Mouse (Mus musculus): ENCODE data around the gene Cfap61. TPM values are rescaled to one million over a fixed set of nuclear protein-coding genes. Genes with fewer than 3 reads are reported as not detected.
A peak's percentile ranks its signal among the peaks of the same experiment; 100 is the strongest.

The Cfap61 gene
- polyA plus RNA-seq, 1 experiment from 2014 or later: 0.78 TPM

- H3K36me3 ChIP-seq (replicated peaks): no peaks in the 10 kb centered on the region
- H3K4me1 ChIP-seq: peaks cover 21% of the 10 kb centered on the region
- no peak for DNase-seq (ENCODE audit: extremely low spot score, low spot score)
- H3K27ac ChIP-seq: no peak overlapping the region
- H3K4me3 ChIP-seq: no peak overlapping the region
- H3K27me3 ChIP-seq (ENCODE audit: poor library complexity, severe bottlenecking): peaks cover 38% of the 10 kb centered on the region
- WGBS: 14% methylated on average over 4 of the region's 4 CpGs
- H3K9me3 ChIP-seq: no peaks in the 10 kb centered on the region
Observed at GRCm38 (mm10) chr2:145957450-145957849, 22.9 kb downstream of the Cfap61 start.

- Histone ChIP-seq H3K4me3 (no peak overlapping the region), H3K27me3 (ENCODE audit: poor library complexity, severe bottlenecking) (peaks cover 33% of the 10 kb centered on the region), H3K4me1 (peaks cover 21% of the 10 kb centered on the region), H3K36me3 (replicated peaks) (no peaks in the 10 kb centered on the region), H3K27ac (peak overlapping the region; percentile 27), H3K9me3 (no peaks in the 10 kb centered on the region)
- no peak for DNase-seq (ENCODE audit: extremely low spot score, low spot score)
- WGBS: 92% methylated on average over 6 of the region's 6 CpGs
Observed at GRCm38 (mm10) chr2:145958097-145958496, 23.5 kb downstream of the Cfap61 start.

- 56% methylated on average over 7 of the region's 7 CpGs for WGBS
- no peaks in the 10 kb centered on the region for H3K36me3 ChIP-seq (replicated peaks)
- H3K9me3 ChIP-seq: no peaks in the 10 kb centered on the region
- DNase-seq (ENCODE audit: extremely low spot score, low spot score): no peak
- H3K4me3 ChIP-seq: no peak overlapping the region
- H3K27ac ChIP-seq: peak overlapping the region; percentile 59; the same call in 1 of the 2 replicates
- peaks cover 21% of the 10 kb centered on the region for H3K4me1 ChIP-seq
- peaks cover 30% of the 10 kb centered on the region for H3K27me3 ChIP-seq (ENCODE audit: poor library complexity, severe bottlenecking)
Observed at GRCm38 (mm10) chr2:145958551-145958950, 24.0 kb downstream of the Cfap61 start.

- no peak overlapping the region for H3K27ac ChIP-seq
- peaks cover 14% of the 10 kb centered on the region for H3K27me3 ChIP-seq (ENCODE audit: poor library complexity, severe bottlenecking)
- H3K36me3 ChIP-seq (replicated peaks): no peaks in the 10 kb centered on the region
- peaks cover 13% of the 10 kb centered on the region for H3K4me1 ChIP-seq
- no peaks in the 10 kb centered on the region for H3K9me3 ChIP-seq
- WGBS: 87% methylated on average over 5 of the region's 5 CpGs
- no peak for DNase-seq (ENCODE audit: extremely low spot score, low spot score)
- no peak overlapping the region for H3K4me3 ChIP-seq
Observed at GRCm38 (mm10) chr2:145961861-145962260, 27.3 kb downstream of the Cfap61 start.

GRCm38 (mm10) chr2:145970751-145971150 is 36.2 kb downstream of the Cfap61 start:
- DNase-seq (ENCODE audit: extremely low spot score, low spot score): no peak
- H3K4me1 ChIP-seq: no peaks in the 10 kb centered on the region
- no peaks in the 10 kb centered on the region for H3K27me3 ChIP-seq (ENCODE audit: poor library complexity, severe bottlenecking)
- H3K36me3 ChIP-seq (replicated peaks): no peaks in the 10 kb centered on the region
- H3K4me3 ChIP-seq: no peak overlapping the region
- no peak overlapping the region for H3K27ac ChIP-seq
- H3K9me3 ChIP-seq: no peaks in the 10 kb centered on the region
- WGBS: 92% methylated on average over 12 of the region's 12 CpGs

GRCm38 (mm10) chr2:145971237-145972010 is 36.8 kb downstream of the Cfap61 start:
- H3K36me3 ChIP-seq (replicated peaks): no peaks in the 10 kb centered on the region
- H3K9me3 ChIP-seq: no peaks in the 10 kb centered on the region
- no peak overlapping the region for H3K27ac ChIP-seq
- no peaks in the 10 kb centered on the region for H3K4me1 ChIP-seq
- WGBS: 95% methylated on average over 20 of the region's 20 CpGs
- no peak for DNase-seq (ENCODE audit: extremely low spot score, low spot score)
- H3K4me3 ChIP-seq: no peak overlapping the region
- H3K27me3 ChIP-seq (ENCODE audit: poor library complexity, severe bottlenecking): no peaks in the 10 kb centered on the region

GRCm38 (mm10) chr2:145972571-145972970 is 38.0 kb downstream of the Cfap61 start:
- H3K36me3 ChIP-seq (replicated peaks): no peaks in the 10 kb centered on the region
- H3K27ac ChIP-seq: no peak overlapping the region
- no peaks in the 10 kb centered on the region for H3K9me3 ChIP-seq
- H3K27me3 ChIP-seq (ENCODE audit: poor library complexity, severe bottlenecking): no peaks in the 10 kb centered on the region
- WGBS: 86% methylated on average over 4 of the region's 4 CpGs
- DNase-seq (ENCODE audit: extremely low spot score, low spot score): no peak
- H3K4me1 ChIP-seq: no peaks in the 10 kb centered on the region
- H3K4me3 ChIP-seq: no peak overlapping the region

- no peaks in the 10 kb centered on the region for H3K9me3 ChIP-seq
- no peak overlapping the region for H3K4me3 ChIP-seq
- no peaks in the 10 kb centered on the region for H3K27me3 ChIP-seq (ENCODE audit: poor library complexity, severe bottlenecking)
- 60% methylated on average over 4 of the region's 4 CpGs for WGBS
- DNase-seq (ENCODE audit: extremely low spot score, low spot score): no peak
- H3K4me1 ChIP-seq: peaks cover 39% of the 10 kb centered on the region
- no peaks in the 10 kb centered on the region for H3K36me3 ChIP-seq (replicated peaks)
- H3K27ac ChIP-seq: no peak overlapping the region
Observed at GRCm38 (mm10) chr2:145979616-145980015, 45.0 kb downstream of the Cfap61 start.

GRCm38 (mm10) chr2:145980881-145981280 is 46.3 kb downstream of the Cfap61 start:
- WGBS: 76% methylated on average over 9 of the region's 9 CpGs
- Histone ChIP-seq H3K9me3 (no peaks in the 10 kb centered on the region), H3K27ac (peak overlapping the region; percentile 65), H3K4me1 (peaks cover 39% of the 10 kb centered on the region), H3K27me3 (ENCODE audit: poor library complexity, severe bottlenecking) (no peaks in the 10 kb centered on the region), H3K4me3 (no peak overlapping the region), H3K36me3 (replicated peaks) (no peaks in the 10 kb centered on the region)
- no peak for DNase-seq (ENCODE audit: extremely low spot score, low spot score)

- WGBS: 27% methylated on average over 6 of the region's 6 CpGs
- Histone ChIP-seq H3K4me3 (no peak overlapping the region), H3K27ac (peak overlapping the region; percentile 22), H3K36me3 (replicated peaks) (no peaks in the 10 kb centered on the region), H3K9me3 (no peaks in the 10 kb centered on the region), H3K4me1 (peaks cover 39% of the 10 kb centered on the region), H3K27me3 (ENCODE audit: poor library complexity, severe bottlenecking) (no peaks in the 10 kb centered on the region)
- DNase-seq (ENCODE audit: extremely low spot score, low spot score): no peak
Observed at GRCm38 (mm10) chr2:145981699-145982112, 47.1 kb downstream of the Cfap61 start.

- Histone ChIP-seq H3K4me1 (peaks cover 39% of the 10 kb centered on the region), H3K27ac (peak overlapping the region; percentile 51; the same call in 1 of the 2 replicates), H3K4me3 (no peak overlapping the region), H3K9me3 (no peaks in the 10 kb centered on the region), H3K27me3 (ENCODE audit: poor library complexity, severe bottlenecking) (no peaks in the 10 kb centered on the region), H3K36me3 (replicated peaks) (no peaks in the 10 kb centered on the region)
- no peak for DNase-seq (ENCODE audit: extremely low spot score, low spot score)
- 74% methylated on average over 9 of the region's 9 CpGs for WGBS
Observed at GRCm38 (mm10) chr2:145982317-145983045, 47.9 kb downstream of the Cfap61 start.

GRCm38 (mm10) chr2:145987757-145988156 is 53.2 kb downstream of the Cfap61 start:
- WGBS: 84% methylated on average over 2 of the region's 2 CpGs
- Histone ChIP-seq H3K36me3 (replicated peaks) (no peaks in the 10 kb centered on the region), H3K27ac (no peak overlapping the region), H3K4me3 (no peak overlapping the region), H3K9me3 (no peaks in the 10 kb centered on the region), H3K27me3 (ENCODE audit: poor library complexity, severe bottlenecking) (no peaks in the 10 kb centered on the region), H3K4me1 (peaks cover 17% of the 10 kb centered on the region)
- DNase-seq (ENCODE audit: extremely low spot score, low spot score): no peak

- Histone ChIP-seq H3K27me3 (ENCODE audit: poor library complexity, severe bottlenecking) (no peaks in the 10 kb centered on the region), H3K4me1 (peaks cover 13% of the 10 kb centered on the region), H3K36me3 (replicated peaks) (no peaks in the 10 kb centered on the region), H3K9me3 (no peaks in the 10 kb centered on the region), H3K4me3 (no peak overlapping the region), H3K27ac (no peak overlapping the region)
- 57% methylated on average over 2 of the region's 2 CpGs for WGBS
- no peak for DNase-seq (ENCODE audit: extremely low spot score, low spot score)
Observed at GRCm38 (mm10) chr2:145990446-145990845, 55.9 kb downstream of the Cfap61 start.

Data from forebrain, embryonic 10.5 days (tissue).